Mouse (Mus musculus) hindbrain, embryonic 11.5 days (tissue): ENCODE data around the gene Atf1. TPM values are rescaled to one million over a fixed set of nuclear protein-coding genes. Genes with fewer than 3 reads are reported as not detected.
"Not testable (repeated sequence)": the region's sequence is repeated elsewhere in the genome, so short reads cannot be mapped to it uniquely, and the experiment has no call there.

Experiments
- ATAC-seq: fragments of 200-750 bp; cut with Nextera tagmentation; 2 replicates; pipeline ENCODE4 v1.8.0; 2017; ENCODE audit warnings: mild to moderate bottlenecking, moderate TSS enrichment, moderate library complexity; ENCODE audit not compliant: low FRiP score
- DNase-seq: peaks from one replicate; pipeline ENCODE4 v3.0.0-alpha.2; 2015; ENCODE audit warnings: low spot score
- H3K27ac ChIP-seq: fragments of 300-500 bp; sonication (generic); 2 replicates; pipeline ENCODE4 v1.5.1; 2014; ENCODE audit warnings: mild to moderate bottlenecking, low read depth, low read length
- H3K27me3 ChIP-seq: fragments of 300-500 bp; sonication (generic); 2 replicates; pipeline ENCODE4 v1.6.1; 2014; ENCODE audit warnings: mild to moderate bottlenecking, low read length, moderate library complexity, mixed read lengths; ENCODE audit not compliant: control insufficient read depth, insufficient read depth
- H3K36me3 ChIP-seq: fragments of 300-500 bp; sonication (generic); 2 replicates; pipeline ENCODE4 v1.6.1; 2014; ENCODE audit warnings: mild to moderate bottlenecking, low read length, moderate library complexity, mixed read lengths; ENCODE audit not compliant: control insufficient read depth, insufficient read depth
- H3K4me1 ChIP-seq: fragments of 300-500 bp; sonication (generic); replicated peaks from 2 replicates; pipeline ENCODE4 v1.6.1; 2014; ENCODE audit warnings: low read length, mixed read lengths; ENCODE audit not compliant: control insufficient read depth, insufficient read depth
- H3K4me2 ChIP-seq: fragments of 300-500 bp; sonication (generic); replicated peaks from 2 replicates; pipeline ENCODE4 v1.6.1; 2014; ENCODE audit warnings: mild to moderate bottlenecking, low read depth, low read length
- H3K4me3 ChIP-seq: fragments of 300-500 bp; sonication (generic); 2 replicates; pipeline ENCODE4 v1.5.1; 2014; ENCODE audit warnings: low read depth, low read length
- H3K9ac ChIP-seq: fragments of 300-500 bp; sonication (generic); 2 replicates; pipeline ENCODE4 v1.6.1; 2014; ENCODE audit warnings: low read depth, low read length
- H3K9me3 ChIP-seq: fragments of 300-500 bp; sonication (generic); 2 replicates; pipeline ENCODE4 v1.6.1; 2016; ENCODE audit warnings: low read length; ENCODE audit not compliant: control insufficient read depth
- WGBS: fragments of 180-500 bp; shearing (Covaris S2); extraction: QIAGEN DNeasy Blood & Tissue Kit; methylation state at CpG from one replicate; pipeline ENCODE4 v1.1.7; 2014; 5-methylcytosine and 5-hydroxymethylcytosine counted together
- polyA plus RNA-seq: library from polyadenylated mRNA; unstranded; fragments of >200 nt; fragmentation: Nextera tagmentation; extraction: Ambion mirVana; gene quantifications from 2 replicates; pipeline ENCODE4 v1.2.1, GENCODE M21; 2014

Gene Atf1
- polyA plus RNA-seq, 1 experiment from 2014 or later: 35.5 TPM

DNA sequence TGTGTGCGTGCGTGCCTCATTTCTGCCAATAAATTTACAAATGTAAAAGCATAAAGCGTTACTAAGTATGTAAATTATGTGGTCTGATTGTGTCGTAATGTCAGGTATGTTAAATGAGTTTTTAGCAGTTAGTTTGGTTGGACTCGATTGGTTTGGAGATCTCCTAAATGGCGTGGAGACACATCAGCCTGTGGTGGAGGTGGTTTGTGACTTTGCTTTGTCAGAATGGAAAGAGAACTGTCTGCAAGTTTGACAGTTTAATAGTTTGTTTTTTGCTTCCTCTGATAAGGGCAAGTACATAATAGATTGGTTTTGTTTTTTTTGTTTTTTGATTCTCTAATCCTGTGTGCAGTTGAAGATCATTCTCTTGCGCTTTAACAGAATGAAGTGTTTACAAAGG, 32.7 kb downstream of the Atf1 start:
- H3K9ac ChIP-seq, H3K4me2 ChIP-seq, H3K4me1 ChIP-seq, DNase-seq, H3K27me3 ChIP-seq, H3K9me3 ChIP-seq, ATAC-seq, H3K36me3 ChIP-seq, H3K27ac ChIP-seq, H3K4me3 ChIP-seq: not testable (repeated sequence)
- whole genome bisulfite sequencing: 93% methylated on average over 6 of the region's 7 CpGs

DNA sequence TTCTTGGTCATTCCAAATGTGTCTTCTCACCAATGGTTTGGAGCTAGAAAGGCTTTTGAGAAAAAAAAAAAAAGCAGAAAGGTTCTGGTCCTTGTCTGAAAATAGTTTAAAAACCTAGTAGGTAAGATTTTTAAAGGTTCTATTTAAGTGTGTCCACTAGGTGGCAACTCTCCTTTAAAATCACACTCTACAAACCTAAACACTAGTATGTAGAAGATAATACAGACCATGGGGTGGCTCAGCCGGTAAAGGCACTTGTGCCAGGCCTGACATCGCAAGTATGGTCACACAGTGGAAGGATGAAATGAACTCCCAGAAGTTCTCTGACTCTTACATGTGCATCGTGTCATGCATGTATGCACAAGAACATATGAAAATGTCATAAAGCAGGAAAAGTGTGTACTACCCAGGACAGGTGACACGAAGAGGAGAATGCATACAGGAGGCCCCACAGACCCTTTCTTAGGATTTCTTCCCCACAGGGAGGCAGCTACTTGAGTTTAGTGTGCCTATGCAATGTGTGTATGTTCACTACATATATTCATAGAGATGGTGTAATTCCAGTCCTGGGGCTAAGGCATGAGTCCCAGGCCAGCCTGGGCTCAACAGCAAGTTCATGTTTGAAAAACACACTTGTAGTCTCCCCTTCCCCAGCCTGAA, 35.8 kb downstream of the Atf1 start:
- H3K27me3 ChIP-seq: no peaks in the 10 kb centered on the region
- 21% methylated on average over 4 of the region's 4 CpGs for WGBS
- no peak overlapping the region for H3K4me3 ChIP-seq
- DNase-seq (peak; percentile 23), ATAC-seq (no peak)
- H3K36me3 ChIP-seq: no peaks in the 10 kb centered on the region
- H3K27ac ChIP-seq: no peak overlapping the region
- H3K9ac ChIP-seq: no peak overlapping the region
- H3K9me3 ChIP-seq: no peaks in the 10 kb centered on the region
- H3K4me1 ChIP-seq: no peaks in the 10 kb centered on the region
- no peak overlapping the region for H3K4me2 ChIP-seq

DNA sequence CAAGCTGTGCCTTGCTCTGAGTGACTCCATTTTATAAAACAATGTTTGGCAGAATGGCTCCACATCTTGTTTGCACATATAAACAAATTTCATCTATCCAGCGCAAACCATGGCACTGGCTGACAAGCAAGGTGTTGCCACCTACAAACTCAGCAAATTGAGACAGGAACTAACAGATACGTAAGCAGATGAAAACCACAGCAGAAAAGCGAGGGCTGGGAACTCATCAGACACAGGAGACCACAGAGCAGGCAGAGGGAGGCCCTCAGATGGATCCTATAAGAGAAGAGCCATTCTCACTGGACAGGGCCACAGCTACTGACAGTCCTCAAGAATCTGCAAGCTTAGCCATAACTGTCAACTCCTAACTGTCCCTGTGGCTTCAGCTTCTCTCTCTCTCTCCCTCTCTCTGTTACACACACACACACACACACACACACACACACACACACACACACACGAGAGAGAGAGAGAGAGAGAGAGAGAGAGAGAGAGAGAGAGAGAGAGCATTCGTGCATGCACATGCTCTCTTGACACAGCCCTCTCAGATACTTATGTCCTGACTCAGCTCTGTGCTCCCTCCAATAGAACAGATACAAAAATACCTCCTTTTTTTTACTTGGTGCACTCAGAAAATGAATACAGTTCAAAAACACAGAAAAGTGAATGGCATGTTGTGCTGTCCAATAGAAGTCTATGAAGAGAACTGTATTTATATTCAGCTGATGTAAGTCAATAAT, 38.1 kb downstream of the Atf1 start:
- H3K4me1 ChIP-seq: no peaks in the 10 kb centered on the region

DNA sequence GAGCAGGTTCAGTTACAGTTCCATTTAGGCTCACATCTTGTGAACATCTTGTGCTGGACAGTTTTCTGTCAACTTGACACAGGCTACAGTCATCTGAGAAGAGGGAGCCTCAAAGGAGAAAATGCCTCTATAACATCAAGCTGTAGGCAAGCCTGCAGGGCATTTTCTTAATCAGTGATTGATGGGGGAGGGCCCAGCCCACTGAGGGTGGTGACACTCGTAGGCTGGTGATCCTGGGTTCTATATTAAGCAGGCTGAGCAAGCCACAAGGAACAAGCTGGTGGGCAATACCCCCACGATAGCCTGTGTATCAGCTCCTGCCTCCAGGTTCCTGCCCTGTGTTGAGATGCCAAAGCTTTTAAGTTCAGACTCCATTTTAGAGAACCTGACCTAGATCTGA, 41.3 kb downstream of the Atf1 start:
- H3K4me1 ChIP-seq: no peaks in the 10 kb centered on the region
- H3K36me3 ChIP-seq: no peaks in the 10 kb centered on the region
- no peaks in the 10 kb centered on the region for H3K9me3 ChIP-seq
- DNase-seq (no peak), ATAC-seq (no peak)
- H3K4me2 ChIP-seq: no peak overlapping the region
- no peak overlapping the region for H3K9ac ChIP-seq
- H3K27me3 ChIP-seq: no peaks in the 10 kb centered on the region
- WGBS: 85% methylated on average over 2 of the region's 2 CpGs
- no peak overlapping the region for H3K4me3 ChIP-seq
- no peak overlapping the region for H3K27ac ChIP-seq

More for the DNA sequence above, 38.1 kb downstream of the Atf1 start:
- DNase-seq (no peak), ATAC-seq (no peak)
- H3K4me3 ChIP-seq: no peak overlapping the region
- no peaks in the 10 kb centered on the region for H3K9me3 ChIP-seq
- no peak overlapping the region for H3K9ac ChIP-seq
- no peak overlapping the region for H3K4me2 ChIP-seq
- 89% methylated on average over 4 of the region's 5 CpGs for WGBS
- H3K27me3 ChIP-seq: no peaks in the 10 kb centered on the region
- no peaks in the 10 kb centered on the region for H3K36me3 ChIP-seq
- no peak overlapping the region for H3K27ac ChIP-seq

DNA sequence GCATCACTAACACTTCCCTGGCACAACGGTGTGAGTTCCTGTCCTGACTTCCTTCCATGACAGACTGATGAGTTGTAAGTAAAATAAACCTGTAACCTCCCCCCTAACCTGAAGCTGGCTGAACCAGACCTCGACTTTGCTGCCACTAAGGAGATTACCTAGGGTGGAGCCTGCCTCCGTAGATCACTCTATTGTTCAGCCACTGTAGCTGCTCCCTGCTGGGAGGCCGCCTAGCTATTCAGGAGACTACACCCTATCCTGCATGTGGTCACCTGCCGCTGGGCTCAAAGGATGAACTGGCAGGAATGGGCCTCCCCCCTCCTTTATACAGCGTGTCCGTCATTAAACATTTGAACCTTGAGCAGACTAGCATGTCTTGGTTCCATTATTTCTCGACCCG, 42.2 kb downstream of the Atf1 start:
- Histone ChIP-seq H3K27ac (no peak overlapping the region), H3K9ac (no peak overlapping the region), H3K9me3 (no peaks in the 10 kb centered on the region), H3K36me3 (no peaks in the 10 kb centered on the region), H3K4me1 (no peaks in the 10 kb centered on the region), H3K4me2 (no peak overlapping the region), H3K4me3 (no peak overlapping the region), H3K27me3 (no peaks in the 10 kb centered on the region)
- WGBS: 18% methylated on average over 9 of the region's 9 CpGs
- no peak for DNase-seq
- ATAC-seq: no peak

DNA sequence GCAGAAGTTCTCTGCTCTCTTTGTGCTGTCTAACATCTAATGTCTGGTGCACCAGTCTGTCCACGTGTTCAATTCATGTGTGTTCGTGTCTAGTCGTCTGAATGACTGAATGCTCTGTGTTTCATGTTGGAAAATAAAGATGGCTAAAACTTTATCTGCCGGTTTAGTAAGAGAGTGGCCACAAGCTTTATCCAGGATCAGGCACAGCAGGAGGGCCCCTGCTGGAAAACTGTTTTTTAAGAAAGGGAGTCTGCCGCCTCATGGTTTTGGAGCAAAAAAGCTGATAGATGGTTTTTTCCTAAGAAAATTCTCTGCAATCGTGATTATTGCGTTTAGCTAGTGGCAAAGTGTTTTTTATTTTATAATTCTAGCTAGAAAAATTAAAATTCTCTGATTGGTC, 43.0 kb downstream of the Atf1 start:
- WGBS: 18% methylated on average over 7 of the region's 7 CpGs
- not testable (repeated sequence) for ATAC-seq, H3K9me3 ChIP-seq, H3K27ac ChIP-seq, H3K4me2 ChIP-seq, DNase-seq, H3K4me3 ChIP-seq, H3K9ac ChIP-seq, H3K27me3 ChIP-seq, H3K36me3 ChIP-seq, H3K4me1 ChIP-seq

DNA sequence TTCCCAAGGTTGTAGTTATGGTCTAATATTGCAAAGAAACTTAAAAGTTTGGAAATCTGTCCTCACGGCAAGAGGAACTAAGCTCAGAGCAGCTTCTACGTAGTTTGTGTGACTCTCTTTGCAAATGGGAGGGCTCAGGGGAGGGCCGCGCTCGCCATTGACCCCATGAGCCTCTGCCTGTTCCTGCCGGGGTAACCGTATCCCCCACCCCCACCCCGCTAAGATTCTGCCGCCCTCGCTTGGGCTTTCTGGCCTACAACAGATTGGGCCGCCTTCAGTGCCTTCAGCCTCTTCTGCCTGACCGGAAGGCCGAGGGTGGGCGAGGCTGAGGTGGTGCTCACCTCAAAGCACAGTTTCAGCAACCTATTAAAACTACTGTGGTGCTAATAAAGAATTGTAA, 43.8 kb downstream of the Atf1 start:
- WGBS: 61% methylated on average over 14 of the region's 14 CpGs
- H3K27me3 ChIP-seq: no peaks in the 10 kb centered on the region
- H3K4me2 ChIP-seq: no peak overlapping the region
- no peak overlapping the region for H3K4me3 ChIP-seq
- DNase-seq (no peak), ATAC-seq (no peak)
- H3K9ac ChIP-seq: no peak overlapping the region
- no peaks in the 10 kb centered on the region for H3K4me1 ChIP-seq
- H3K36me3 ChIP-seq: no peaks in the 10 kb centered on the region
- H3K9me3 ChIP-seq: no peaks in the 10 kb centered on the region
- H3K27ac ChIP-seq: no peak overlapping the region

DNA sequence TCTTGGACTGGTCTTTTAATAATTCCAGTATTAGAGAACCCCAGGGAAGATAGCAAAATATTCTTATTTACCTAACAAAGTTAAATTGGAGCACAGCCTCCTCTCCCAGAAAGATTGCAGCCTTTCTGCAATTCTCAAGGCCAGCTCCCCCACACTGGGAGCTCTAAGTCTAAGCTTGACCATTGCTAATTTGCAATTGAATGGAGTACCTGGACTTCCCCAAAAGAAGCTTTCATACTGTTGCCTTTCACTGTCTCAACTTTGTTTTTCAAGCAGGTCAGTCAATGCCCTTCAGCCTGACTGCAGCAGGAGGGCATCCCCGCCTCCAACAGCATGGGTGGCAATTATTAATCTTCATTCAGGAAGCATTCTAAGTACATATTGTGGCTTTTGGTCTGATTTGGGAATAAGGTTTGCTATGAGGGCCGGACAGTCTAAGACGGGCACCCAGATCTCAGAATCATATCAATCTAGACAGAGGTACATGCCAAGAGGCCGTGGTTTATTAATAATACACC, 46.2 kb downstream of the Atf1 start:
- not testable (repeated sequence) for H3K9ac ChIP-seq, H3K4me2 ChIP-seq, H3K4me1 ChIP-seq, H3K27me3 ChIP-seq, H3K9me3 ChIP-seq, H3K36me3 ChIP-seq, DNase-seq, H3K4me3 ChIP-seq, ATAC-seq, H3K27ac ChIP-seq
- WGBS: 89% methylated on average over 4 of the region's 4 CpGs
